Mouse (Mus musculus) layer of hippocampus, postnatal 36 days (tissue): ENCODE measurements around the gene Cep63. TPM values are rescaled to one million over a fixed set of nuclear protein-coding genes. Genes with fewer than 3 reads are reported as not detected.
A peak's percentile ranks its signal among the peaks of the same experiment; 100 is the strongest.

ENCODE experiments used
- DNase-seq, 2 experiments: peaks; one replicate each; pipeline ENCODE4 v3.0.0; 2022
- total RNA-seq, 2 experiments: library from RNA; stranded (reverse); gene quantifications; 2 replicates each; pipeline ENCODE4 v1.2.3; 2021

The Cep63 gene
- total RNA-seq, 2 experiments from 2014 or later, result 29.5 to 31.0 TPM

DNA sequence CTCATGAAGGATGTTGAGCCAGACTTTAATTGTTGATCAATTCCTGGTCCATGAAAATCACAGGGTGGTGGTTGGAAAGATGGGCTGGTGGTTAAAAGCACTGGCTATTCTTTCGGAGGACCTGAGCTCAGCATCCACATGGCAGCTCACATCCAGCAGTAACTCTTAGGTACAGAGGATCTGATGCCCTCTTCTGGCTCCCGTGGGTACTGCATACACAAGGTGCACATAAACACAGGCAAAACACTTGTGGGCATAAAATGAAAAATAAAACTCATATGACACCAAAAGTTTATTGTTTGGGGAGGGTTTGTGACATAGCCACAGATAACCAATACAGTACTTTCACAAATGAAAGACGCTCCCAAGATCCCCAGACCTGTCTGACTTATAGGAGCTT lies 67.9 kb downstream of the Cep63 start:
- DNase-seq, result no peak

DNA sequence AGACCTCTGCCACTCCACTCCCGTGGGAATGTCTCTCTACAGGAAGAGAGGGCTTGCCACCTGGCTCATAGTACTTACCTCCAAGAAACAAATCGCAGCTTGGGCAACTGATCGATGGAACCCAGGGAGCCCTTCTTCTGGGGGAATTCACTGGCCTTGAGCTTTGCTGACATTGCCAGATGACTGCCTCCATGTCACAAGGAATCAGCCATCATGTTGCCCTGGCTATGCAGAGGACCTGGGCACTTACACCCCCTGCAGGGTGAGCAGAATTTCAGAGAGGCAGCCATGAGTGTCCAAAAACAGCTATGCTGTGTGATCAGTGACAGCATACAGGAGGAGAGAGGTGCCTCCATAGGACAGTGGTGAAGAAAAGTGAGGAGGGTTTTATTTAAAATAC lies 72.6 kb downstream of the Cep63 start:
- no peak for DNase-seq

DNA sequence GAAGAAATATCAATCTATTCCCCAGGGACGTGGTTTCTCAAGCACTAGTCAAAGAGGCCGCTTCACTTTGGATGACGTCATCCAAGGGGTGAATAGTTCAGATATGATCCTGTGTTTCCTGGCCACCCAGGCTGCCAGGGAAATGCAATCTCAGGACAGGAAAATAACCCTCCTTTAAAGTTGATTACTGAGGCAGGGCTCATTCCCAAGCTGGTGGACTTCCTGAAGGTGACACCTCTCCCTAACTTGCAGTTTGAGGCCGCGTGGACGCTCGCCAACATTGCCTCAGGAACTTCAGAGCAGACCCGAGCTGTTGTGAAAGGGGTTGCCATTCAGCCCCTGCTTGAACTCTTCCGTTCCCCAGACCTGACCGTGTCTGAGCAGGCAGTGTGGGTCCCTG lies 74.6 kb downstream of the Cep63 start:
- no peak for DNase-seq

DNA sequence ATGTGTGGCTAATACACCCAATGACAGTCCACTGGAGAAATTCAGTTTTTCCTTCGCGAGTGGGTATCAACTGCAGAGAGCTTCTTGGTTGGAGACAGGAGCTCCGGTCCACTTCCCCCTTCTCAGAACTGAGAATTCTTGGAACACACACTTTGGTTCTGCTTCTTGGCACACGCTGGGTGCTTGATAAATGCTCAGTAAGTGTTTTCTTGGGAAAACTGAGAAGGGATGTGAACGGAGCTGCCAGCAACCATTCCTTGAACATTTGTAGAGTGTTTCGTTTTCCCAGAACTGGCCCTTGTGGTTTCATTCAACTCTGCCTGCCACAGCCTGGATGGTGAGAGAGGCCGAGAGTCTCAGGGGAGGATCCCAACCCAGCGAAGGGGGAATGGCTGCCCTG lies 77.1 kb downstream of the Cep63 start:
- DNase-seq, result no peak

DNA sequence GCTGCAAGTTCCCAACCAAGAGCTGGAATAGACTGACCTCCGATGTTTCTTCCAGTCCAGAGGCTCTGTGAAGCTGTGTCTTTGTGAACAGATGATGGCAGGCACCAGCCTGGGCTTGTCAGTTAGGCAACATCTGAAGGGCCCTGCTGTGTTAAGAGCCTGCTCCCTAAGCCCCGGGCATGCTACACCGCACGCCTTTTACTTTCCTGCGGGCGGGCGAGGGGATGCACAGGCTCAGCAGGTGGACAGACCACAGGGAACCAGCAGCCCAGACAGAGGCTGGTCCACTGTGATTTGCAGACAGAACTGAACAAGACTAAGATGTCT lies 79.3 kb downstream of the Cep63 start:
- DNase-seq, result no peak

DNA sequence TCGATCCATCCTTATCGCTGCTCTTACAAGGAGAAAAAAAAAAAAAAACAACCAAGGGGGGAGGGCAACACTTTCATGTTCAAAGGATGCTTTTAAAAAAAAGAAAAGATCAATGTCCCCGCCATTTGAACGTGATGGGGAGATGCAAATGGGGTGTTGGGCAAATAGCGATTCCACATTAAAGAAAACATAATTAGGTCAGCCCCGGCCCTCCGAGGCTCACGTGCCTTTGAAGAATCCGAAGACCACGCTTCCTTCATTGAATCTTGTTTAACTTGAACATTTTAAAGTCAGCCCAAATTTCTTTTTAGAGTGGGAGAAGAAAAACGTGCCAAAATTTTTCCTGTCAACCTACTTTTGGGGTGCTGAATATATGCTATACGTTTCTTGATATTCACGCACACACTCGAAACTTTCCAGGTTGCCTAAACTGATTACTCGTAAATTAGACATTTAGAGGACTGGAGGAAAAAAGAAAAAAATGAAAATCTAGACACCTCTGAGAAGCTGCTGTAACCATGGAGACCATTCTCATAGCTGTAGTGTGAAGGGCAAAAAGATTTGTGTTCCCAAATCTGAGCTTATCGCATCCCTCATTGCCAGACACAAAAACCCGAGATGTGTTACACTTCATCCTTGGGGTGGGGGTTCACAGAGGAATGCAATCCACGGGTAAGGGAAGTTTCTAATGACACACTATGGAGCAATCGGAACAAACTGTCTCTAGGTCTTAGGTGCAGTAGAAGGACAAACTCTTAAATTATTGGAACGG lies 79.9 kb downstream of the Cep63 start:
- no peak for DNase-seq

DNA sequence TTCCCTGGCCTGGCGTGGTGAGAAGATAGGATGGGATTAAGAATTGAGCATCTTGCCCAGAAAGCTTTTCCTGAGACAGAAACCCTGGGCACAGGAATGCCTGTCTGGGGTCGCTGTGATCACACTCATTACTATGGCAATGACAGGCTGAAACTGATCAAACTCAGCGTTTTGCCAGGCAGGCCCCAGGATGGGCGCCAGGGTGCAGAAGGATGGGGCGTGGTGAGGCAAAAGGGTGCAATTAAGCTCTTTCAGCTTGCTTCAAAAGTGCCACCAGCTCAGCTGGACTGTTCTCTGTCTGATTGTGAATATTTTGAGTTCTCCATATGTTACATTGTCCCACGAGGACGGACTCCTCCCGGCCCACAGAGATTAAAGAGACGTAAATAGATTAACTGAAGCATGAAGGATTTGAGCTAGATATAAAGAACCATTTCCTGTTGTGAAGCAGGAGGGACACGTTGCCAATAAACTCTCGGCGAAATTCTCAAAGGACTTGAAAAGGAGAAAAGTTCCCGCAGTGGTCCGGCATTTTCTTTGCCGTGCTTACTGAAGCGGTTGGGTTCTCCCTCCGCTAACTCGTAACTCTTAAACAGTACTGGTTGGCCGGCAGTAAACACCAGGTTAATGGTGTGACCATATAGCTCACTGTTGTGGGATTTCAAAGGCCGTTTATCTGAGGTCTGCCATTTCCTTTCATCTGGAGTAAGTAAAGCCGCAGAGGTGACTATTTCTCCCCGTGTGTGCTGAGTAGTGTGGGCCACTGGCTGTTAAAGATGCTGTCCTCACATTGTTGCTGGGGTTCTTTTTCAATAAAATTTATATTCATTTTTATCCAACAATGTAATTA lies 80.7 kb downstream of the Cep63 start:
- DNase-seq, result no peak

DNA sequence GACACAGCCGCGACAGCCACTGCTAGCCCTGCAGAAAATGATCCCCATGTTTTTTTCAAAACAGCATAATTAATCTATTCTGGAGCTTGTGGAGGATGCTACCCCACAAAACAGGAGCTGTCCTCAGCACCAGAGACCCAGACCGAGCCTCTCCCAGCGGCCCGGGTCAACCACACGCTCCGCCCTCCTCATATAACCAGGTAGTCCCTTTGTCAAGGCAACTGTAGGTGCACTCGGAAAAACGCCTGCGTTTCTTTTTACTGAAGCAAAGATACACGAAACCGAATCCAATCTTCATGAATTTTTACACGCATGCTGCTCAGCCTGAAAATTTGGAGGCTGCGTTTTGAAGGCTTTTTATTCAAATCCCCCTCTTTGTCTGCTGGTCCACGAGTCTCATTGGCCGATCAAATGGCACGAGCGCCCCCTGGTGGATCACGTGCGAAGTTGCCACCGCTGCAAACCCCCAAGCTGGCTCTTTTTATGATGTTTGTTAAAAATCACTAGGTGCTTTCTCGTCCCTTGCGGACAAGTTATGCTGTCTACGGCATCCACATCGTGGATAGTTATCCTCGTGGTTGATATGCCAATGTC lies 81.5 kb downstream of the Cep63 start:
- peak; percentile 85 to 86 for DNase-seq

DNA sequence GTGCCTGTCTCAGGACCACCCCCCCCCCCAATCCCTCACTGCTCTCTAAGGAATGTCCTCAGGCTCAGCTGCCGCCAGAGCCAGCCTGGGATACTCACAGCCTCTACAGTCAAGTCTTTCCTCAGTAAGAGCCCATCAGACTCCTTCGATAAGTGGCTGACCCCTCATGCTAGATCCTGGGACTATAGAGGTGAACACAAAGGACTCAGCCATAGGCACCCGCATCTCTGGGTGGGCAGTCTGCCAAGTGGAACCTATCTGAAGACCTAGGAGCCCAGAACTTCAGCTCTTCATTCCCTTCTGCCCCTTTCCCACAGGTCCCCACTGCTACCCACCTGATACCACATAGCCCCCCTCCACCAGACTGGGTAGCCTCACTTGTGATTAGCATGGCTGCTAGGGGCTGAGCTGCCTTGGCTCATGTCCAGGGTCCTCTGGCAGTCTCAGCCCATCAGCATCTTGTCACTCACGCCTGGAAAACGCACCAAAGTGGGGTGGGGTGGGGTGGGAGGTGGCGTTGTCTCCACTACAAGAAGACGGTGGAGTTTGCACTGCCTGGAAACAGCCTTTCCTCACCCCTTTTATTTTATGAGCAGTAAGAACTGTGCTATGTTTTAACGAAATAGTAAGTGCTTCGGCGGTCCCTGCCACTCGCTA lies 82.1 kb downstream of the Cep63 start:
- DNase-seq, result no peak

DNA sequence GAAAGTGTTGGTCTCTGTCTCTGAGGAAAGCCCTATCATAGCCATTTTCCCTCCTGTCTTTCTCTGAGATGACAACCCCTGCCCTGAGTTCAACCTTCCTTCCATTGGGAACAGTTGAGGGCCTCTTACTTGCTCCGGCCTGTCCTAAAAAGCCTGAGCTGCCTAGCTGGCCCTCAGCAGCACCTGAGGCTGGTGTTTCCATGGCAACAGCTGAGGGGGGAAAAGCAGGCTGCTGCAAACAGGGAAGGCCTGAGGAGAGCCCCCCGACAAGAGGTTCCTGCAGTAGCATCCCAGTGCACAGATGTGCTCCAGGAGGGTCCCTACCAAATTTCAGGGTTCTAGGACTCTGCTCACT lies 82.6 kb downstream of the Cep63 start:
- DNase-seq, result no peak

DNA sequence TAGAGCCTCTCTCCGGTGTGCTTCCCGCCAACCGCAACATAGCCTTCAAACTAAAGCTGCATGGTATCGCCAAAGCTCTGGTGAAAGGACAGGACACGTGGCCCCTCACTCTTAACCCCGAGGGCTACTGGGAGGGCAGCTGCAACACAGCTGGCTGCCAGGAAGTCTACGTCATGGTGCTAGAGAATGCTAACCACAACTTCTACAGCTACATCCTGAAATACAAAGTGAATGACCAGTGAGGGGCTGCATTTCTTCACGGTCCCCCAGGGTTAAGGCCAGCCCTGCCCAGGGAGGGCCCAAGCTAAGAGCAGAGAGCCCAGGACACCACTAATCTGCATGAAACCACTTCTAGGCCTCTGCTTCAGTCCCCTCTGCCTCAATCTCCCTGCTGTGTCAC lies 83.8 kb downstream of the Cep63 start:
- DNase-seq, result no peak

DNA sequence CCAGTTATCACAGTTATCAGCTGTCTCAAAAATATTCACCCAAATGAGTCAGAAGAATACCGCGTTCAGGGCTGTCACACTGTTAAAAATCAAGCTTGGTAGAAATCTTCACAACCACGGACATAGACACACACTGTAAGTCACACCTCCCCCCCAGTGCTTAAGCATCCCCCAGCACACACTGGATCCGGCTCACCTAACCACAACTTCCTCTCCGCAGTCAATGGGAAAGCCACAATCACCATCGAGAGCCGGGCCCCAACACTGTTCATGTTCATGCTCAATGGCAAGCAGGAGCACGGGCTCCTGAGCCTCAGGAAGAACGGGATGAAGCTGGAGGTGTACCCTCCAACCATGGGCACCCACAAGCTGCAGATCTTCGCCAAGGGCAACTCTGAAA lies 84.7 kb downstream of the Cep63 start:
- no peak for DNase-seq

DNA sequence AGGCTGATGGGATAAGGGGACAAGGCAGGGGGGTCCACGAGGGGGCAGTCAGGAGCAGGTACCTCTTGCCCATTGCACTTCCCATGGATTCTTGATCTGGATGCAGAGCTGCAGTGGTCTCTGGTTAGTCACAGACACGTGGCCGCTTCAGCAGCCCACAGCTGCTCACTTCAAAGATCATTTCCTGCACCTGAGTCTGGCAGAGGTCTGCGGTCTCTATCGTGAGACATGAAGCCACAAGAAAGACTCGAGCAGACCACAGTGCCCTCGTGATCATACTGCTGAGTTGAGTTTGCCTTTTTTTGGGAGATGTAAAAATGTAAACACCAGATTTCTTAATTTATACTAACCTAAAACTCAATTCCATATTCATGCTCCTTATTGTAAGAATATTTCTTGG lies 86.6 kb downstream of the Cep63 start:
- no peak for DNase-seq

DNA sequence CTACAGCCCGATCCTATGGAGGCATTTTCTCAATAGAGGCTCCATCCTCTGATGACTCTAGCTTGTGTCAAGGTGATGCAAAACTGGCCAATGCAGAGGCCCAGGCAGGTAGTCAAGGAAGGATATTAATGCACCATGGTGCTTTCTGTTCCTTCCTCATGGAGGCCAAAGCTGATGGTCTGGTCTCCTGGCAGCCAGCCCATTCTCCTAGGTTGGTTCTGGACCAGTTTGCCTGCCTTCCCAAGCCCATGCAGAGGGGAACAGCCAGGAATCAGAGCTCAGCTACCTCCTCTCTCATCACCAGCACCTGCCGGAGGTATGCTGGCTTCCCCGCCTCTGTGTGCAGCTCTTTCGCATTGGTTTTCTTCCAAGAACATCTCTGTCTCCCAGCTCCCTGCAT lies 89.4 kb downstream of the Cep63 start:
- DNase-seq, result no peak

Other genes with a start within 250 kb of the Cep63 start
- gene Ky, start 120.8 kb downstream of the Cep63 start, total RNA-seq, result 1 to 10 TPM; 2.7 to 4.4 TPM
- gene Anapc13, start 238 bp downstream of the Cep63 start, total RNA-seq, result 100 to 1,000 TPM; 100 to 111 TPM
- 10 to 100 TPM; 17.2 to 18.6 TPM for gene Amotl2, start 90.1 kb upstream of the Cep63 start, total RNA-seq
- gene Ryk, start 208.4 kb upstream of the Cep63 start, total RNA-seq, result 10 to 100 TPM; 43.0 to 46.8 TPM